Mouse (Mus musculus): Measurements from ENCODE around the gene Jag1.

The Jag1 gene

GRCm38 (mm10) chr2:137116025-137116674 is at the start of gene Jag1:
Gene Jag1, minus strand, starts transcription at chr2:137116644.
- DNase-seq, result no peak

GRCm38 (mm10) chr2:137156018-137156417 is 39.6 kb upstream of the Jag1 start:
- DNase-seq, result no peak

GRCm38 (mm10) chr2:137153825-137154224 is 37.4 kb upstream of the Jag1 start:
- DNase-seq, result no peak

GRCm38 (mm10) chr2:137153172-137153667 is 36.8 kb upstream of the Jag1 start:
- no peak for DNase-seq

GRCm38 (mm10) chr2:137150953-137151352 is 34.5 kb upstream of the Jag1 start:
- DNase-seq, result no peak

GRCm38 (mm10) chr2:137146938-137147666 is 30.7 kb upstream of the Jag1 start:
- DNase-seq, result no peak

- no peak for DNase-seq
Observed at GRCm38 (mm10) chr2:137138063-137138462, 21.6 kb upstream of the Jag1 start.

- no peak for DNase-seq
Observed at GRCm38 (mm10) chr2:137134035-137134434, 17.6 kb upstream of the Jag1 start.

GRCm38 (mm10) chr2:137124861-137125260 is 8.4 kb upstream of the Jag1 start:
- DNase-seq, result no peak

- peak; percentile 16 for DNase-seq
Observed at GRCm38 (mm10) chr2:137117321-137117690, 862 bp upstream of the Jag1 start.

GRCm38 (mm10) chr2:137116675-137117320 is 354 bp upstream of the Jag1 start:
- DNase-seq, result peak; percentile 43

GRCm38 (mm10) chr2:137115241-137116024 is 1.0 kb downstream of the Jag1 start:
- no peak for DNase-seq

GRCm38 (mm10) chr2:137114248-137115096 is 2.0 kb downstream of the Jag1 start:
- DNase-seq, result peak; percentile 35

GRCm38 (mm10) chr2:137113288-137114061 is 3.0 kb downstream of the Jag1 start:
- no peak for DNase-seq

- no peak for DNase-seq
Observed at GRCm38 (mm10) chr2:137110214-137110898, 6.1 kb downstream of the Jag1 start.

GRCm38 (mm10) chr2:137109321-137110213 is 6.9 kb downstream of the Jag1 start:
- DNase-seq, result no peak

GRCm38 (mm10) chr2:137107946-137108345 is 8.5 kb downstream of the Jag1 start:
- DNase-seq, result no peak

GRCm38 (mm10) chr2:137107203-137107602 is 9.2 kb downstream of the Jag1 start:
- DNase-seq, result no peak

- no peak for DNase-seq
Observed at GRCm38 (mm10) chr2:137101074-137101473, 15.4 kb downstream of the Jag1 start.
